8 mouse cellular contexts compared by ENCODE assay signal in the genomic region with DNA sequence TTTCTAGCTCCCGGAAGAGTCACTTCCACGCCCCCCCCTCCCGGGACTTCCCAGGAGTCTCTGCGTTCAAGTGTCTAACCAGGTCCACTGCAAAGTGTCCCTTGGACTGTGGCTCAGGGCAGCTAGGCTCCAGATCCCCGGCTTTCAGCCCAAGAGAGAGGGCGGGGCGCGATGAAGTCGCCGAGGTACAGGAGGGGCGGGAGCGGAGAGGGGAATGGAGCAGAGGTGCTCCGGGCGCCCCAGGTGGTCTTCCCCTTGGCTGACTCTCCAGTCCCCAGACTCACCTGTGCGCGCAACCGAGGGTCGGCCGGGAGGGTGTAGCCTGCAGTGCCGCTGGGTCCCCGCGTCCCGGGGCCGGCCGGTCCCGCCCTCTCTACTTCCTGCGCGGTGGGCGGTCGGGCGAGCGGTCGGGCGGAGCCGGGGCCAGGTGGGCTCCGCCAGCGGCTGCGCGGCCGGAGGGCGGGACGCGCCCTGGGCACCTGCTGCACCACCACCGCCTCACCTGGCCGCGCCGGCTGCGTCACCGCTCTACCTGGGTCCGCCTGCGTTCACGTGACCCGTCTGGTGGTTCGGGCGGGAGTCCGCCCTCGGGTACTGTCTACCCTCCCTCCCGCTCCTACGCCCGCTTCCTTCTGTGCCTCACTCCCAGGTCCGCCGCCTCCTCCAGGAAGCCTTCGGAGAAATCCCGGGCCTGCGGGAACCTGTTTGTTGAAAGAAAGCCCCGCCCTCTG. TPM values are rescaled to one million over a fixed set of nuclear protein-coding genes. Genes with fewer than 3 reads are reported as not detected.
DNase-seq lines count a peak whose midpoint lies in the region; ATAC-seq and TF ChIP-seq lines count a peak whose summit lies in the region.

No protein-coding gene starts in this region.

- under 1% methylated on average over 66 of the region's 66 CpGs for WGBS in forebrain, embryonic 10.5 days
- 1% methylated on average over 56 of the region's 66 CpGs for WGBS in kidney, adult 2 months
- WGBS in lung, adult 2 months = 1% methylated on average over 61 of the region's 66 CpGs
- under 1% methylated on average over 58 of the region's 66 CpGs for WGBS in stomach, embryonic 14.5 days

- no peaks in the 10 kb centered on the region for H3K9me3 ChIP-seq in megakaryocyte, embryonic 14.5 days
- no peaks in the 10 kb centered on the region for H3K9me3 ChIP-seq in forebrain, embryonic 10.5 days
- no peaks in the 10 kb centered on the region for H3K9me3 ChIP-seq in stomach, embryonic 14.5 days (ENCODE audit: control insufficient read depth, low read depth, low read length)

- no peak for TF ChIP-seq POLR2A in kidney, adult 2 months (IDR thresholded peaks at IDR 0.05; ENCODE audit: low read depth, low read length)
- no peak for TF ChIP-seq POLR2A in lung, adult 2 months (IDR thresholded peaks at IDR 0.05; ENCODE audit: borderline replicate concordance, extremely low read depth, low read depth, low read length)

- DNase-seq in forebrain, embryonic 10.5 days (ENCODE audit: extremely low spot score, low spot score) = peak; percentile 34
- DNase-seq in kidney, adult 2 months = peak; percentile 93
- DNase-seq in lung, adult 2 months = peak; percentile 66
- DNase-seq in adrenal gland, adult 18-20 months (ENCODE audit: low spot score in 2 of 2) = no peak
- no peak for DNase-seq in gastrocnemius, adult 18-20 months (ENCODE audit: low spot score)

- 0 out of 2 replicates have a peak overlapping the region, but pooled peaks have one; percentile 25 for H3K9ac ChIP-seq in stomach, embryonic 14.5 days (replicated peaks; ENCODE audit: low read depth, low read length)

- H3K36me3 ChIP-seq in megakaryocyte, embryonic 14.5 days (replicated peaks; ENCODE audit: low read length) = no peaks in the 10 kb centered on the region
- H3K36me3 ChIP-seq in forebrain, embryonic 10.5 days (replicated peaks) = no peaks in the 10 kb centered on the region
- no peaks in the 10 kb centered on the region for H3K36me3 ChIP-seq in kidney, adult 2 months (ENCODE audit: control insufficient read depth, insufficient read depth, low read length)
- H3K36me3 ChIP-seq in stomach, embryonic 14.5 days (ENCODE audit: control insufficient read depth, insufficient read depth, low read length) = no peaks in the 10 kb centered on the region

- ATAC-seq in megakaryocyte, adult 5-6 weeks (ENCODE audit: poor library complexity, severe bottlenecking) = no peak
- peak; percentile 87 for ATAC-seq in stomach, embryonic 14.5 days (ENCODE audit: insufficient number of reproducible peaks, insufficient read depth, low FRiP score, low read depth)

- H3K27ac ChIP-seq in forebrain, embryonic 10.5 days = peak overlapping the region; percentile 60
- peak overlapping the region; percentile 85 for H3K27ac ChIP-seq in kidney, adult 2 months (ENCODE audit: insufficient read depth, low read depth, low read length)
- H3K27ac ChIP-seq in stomach, embryonic 14.5 days (ENCODE audit: low read length) = peak overlapping the region; percentile 61

- peak overlapping the region; percentile 83 for H3K4me2 ChIP-seq in stomach, embryonic 14.5 days (replicated peaks; ENCODE audit: low read depth, low read length)

- peaks cover 66% of the 10 kb centered on the region for H3K27me3 ChIP-seq in megakaryocyte, embryonic 14.5 days (replicated peaks)
- H3K27me3 ChIP-seq in forebrain, embryonic 10.5 days (ENCODE audit: poor library complexity, severe bottlenecking) = peaks cover 68% of the 10 kb centered on the region
- H3K27me3 ChIP-seq in kidney, adult 2 months (replicated peaks; ENCODE audit: control insufficient read depth, insufficient read depth, low read length) = no peaks in the 10 kb centered on the region
- H3K27me3 ChIP-seq in stomach, embryonic 14.5 days (ENCODE audit: control insufficient read depth, insufficient read depth, low read length) = 0 out of 2 replicates have a peak, but pooled peaks cover 5% of the 10 kb centered on the region

- H3K4me3 ChIP-seq in megakaryocyte, embryonic 14.5 days (replicated peaks) = peak overlapping the region; percentile 72
- H3K4me3 ChIP-seq in forebrain, embryonic 10.5 days = peak overlapping the region; percentile 69
- peak overlapping the region; percentile 73 for H3K4me3 ChIP-seq in kidney, adult 2 months (ENCODE audit: insufficient read depth, low read depth, low read length)
- peak overlapping the region; percentile 52 for H3K4me3 ChIP-seq in lung, adult 2 months (replicated peaks; ENCODE audit: extremely low read depth, low read depth, low read length)
- H3K4me3 ChIP-seq in stomach, embryonic 14.5 days (ENCODE audit: low read depth, low read length) = peak overlapping the region; percentile 45

- H3K4me1 ChIP-seq in megakaryocyte, embryonic 14.5 days = peaks cover 11% of the 10 kb centered on the region
- H3K4me1 ChIP-seq in forebrain, embryonic 10.5 days = peaks cover 38% of the 10 kb centered on the region
- peaks cover 21% of the 10 kb centered on the region for H3K4me1 ChIP-seq in kidney, adult 2 months (ENCODE audit: control insufficient read depth, insufficient read depth, low read length)
- H3K4me1 ChIP-seq in lung, adult 2 months (ENCODE audit: control insufficient read depth, insufficient read depth, low read length) = peaks cover 6% of the 10 kb centered on the region
- H3K4me1 ChIP-seq in stomach, embryonic 14.5 days (ENCODE audit: control insufficient read depth, insufficient read depth, low read length) = 0 out of 2 replicates have a peak, but pooled peaks cover 5% of the 10 kb centered on the region

- no peak for TF ChIP-seq CTCF in kidney, adult 2 months (conservative IDR thresholded peaks at IDR 0.05; ENCODE audit: insufficient read depth, insufficient read length, low read depth, low read length)
- no peak for TF ChIP-seq CTCF in lung, adult 2 months (IDR thresholded peaks at IDR 0.05; ENCODE audit: insufficient read depth, low read length)

RNA-seq across cellular contexts. Expression of a gene that starts 1.8 kb away (rescaled TPM):
- not detected in 2 replicates for polyA plus RNA-seq in megakaryocyte, embryonic 14.5 days (2012; ENCODE audit: insufficient read depth, low replicate concordance)
- total RNA-seq in megakaryocyte, adult 5-6 weeks (2015) = not detected in 2 replicates
- not detected in 2 replicates for total RNA-seq in megakaryocyte, adult 5-6 weeks (2017)
- 2.6 and 3.4 TPM in 2 replicates for polyA plus RNA-seq in forebrain, embryonic 10.5 days (2016; fragmentation: Nextera tagmentation; extraction: Ambion mirVana)
- 58.6 and 66.8 TPM in 2 replicates for polyA plus RNA-seq in kidney, adult 2 months (2012; rRNA removed)
- polyA plus RNA-seq in lung, adult 2 months (2012; rRNA removed) = 15.1 and 18.0 TPM in 2 replicates
- 23.7 and 25.7 TPM in 2 replicates for polyA plus RNA-seq in stomach, embryonic 14.5 days (2014; fragmentation: Nextera tagmentation; extraction: Ambion mirVana)
- total RNA-seq in adrenal gland, adult 18-20 months (2021) = under 1 TPM; 0.19 to 0.23 TPM
- under 1 TPM; 0.09 to 0.26 TPM for total RNA-seq in gastrocnemius, adult 18-20 months (2021)

RNA-seq across cellular contexts. Expression of a gene that starts 36.2 kb away (rescaled TPM):
- not detected in 2 replicates for polyA plus RNA-seq in megakaryocyte, embryonic 14.5 days (2012; ENCODE audit: insufficient read depth, low replicate concordance)
- total RNA-seq in megakaryocyte, adult 5-6 weeks (2015) = not detected in 2 replicates
- total RNA-seq in megakaryocyte, adult 5-6 weeks (2017) = not detected in 2 replicates
- not detected in 2 replicates for polyA plus RNA-seq in forebrain, embryonic 10.5 days (2016; fragmentation: Nextera tagmentation; extraction: Ambion mirVana)
- polyA plus RNA-seq in kidney, adult 2 months (2012; rRNA removed) = not detected in 2 replicates
- polyA plus RNA-seq in lung, adult 2 months (2012; rRNA removed) = not detected in 2 replicates
- not detected in 2 replicates for polyA plus RNA-seq in stomach, embryonic 14.5 days (2014; fragmentation: Nextera tagmentation; extraction: Ambion mirVana)
- total RNA-seq in adrenal gland, adult 18-20 months (2021) = not detected
- not detected for total RNA-seq in gastrocnemius, adult 18-20 months (2021)

Comparison
In these comparisons a context has a peak if more than half of its experiments do, and no peak if none do; other contexts are left out.
1. DNase-seq: peak in forebrain, embryonic 10.5 days (single experiment), kidney, adult 2 months (single experiment) and lung, adult 2 months (single experiment); none in adrenal gland, adult 18-20 months (0 of 2) and gastrocnemius, adult 18-20 months (single experiment).
2. Peak in every context shown above with its lines, with median percentiles within 50 percentile points of each other: H3K4me3 ChIP-seq and H3K27ac ChIP-seq.